Mouse (Mus musculus) CH12.LX (cell line): Measurements from ENCODE around the gene Utp11. TPM values are rescaled to one million over a fixed set of nuclear protein-coding genes. Genes with fewer than 3 reads are reported as not detected.

ENCODE experiments used
- DNase-seq: peaks from one replicate; pipeline ENCODE4 v3.0.0-alpha.2; 2013; ENCODE audit errors: extremely low read depth
- H3K27ac ChIP-seq: 2 replicates; pipeline ENCODE4 v1.5.1; 2012; ENCODE audit warnings: low read depth, mild to moderate bottlenecking, control low read depth, moderate library complexity; ENCODE audit not compliant: insufficient read depth
- H3K27me3 ChIP-seq: replicated peaks from 2 replicates; pipeline ENCODE3; 2012; ENCODE audit warnings: inconsistent platforms
- H3K36me3 ChIP-seq, 2 experiments: replicated peaks in 1 of 2; 2 replicates each; pipeline versions ENCODE3 to v1.6.1; 2012; ENCODE audit warnings: inconsistent platforms in 1 of 2, low read length in 1 of 2, mild to moderate bottlenecking in 1 of 2, mixed read lengths in 1 of 2, moderate library complexity in 1 of 2; ENCODE audit not compliant: control insufficient read depth in 1 of 2, insufficient read depth in 1 of 2
- H3K4me1 ChIP-seq, 2 experiments: 2 replicates each; pipeline ENCODE4 v1.6.1; 2012; ENCODE audit warnings: inconsistent platforms in 1 of 2, moderate library complexity in 1 of 2; ENCODE audit not compliant: insufficient read depth in 2 of 2, control insufficient read depth in 1 of 2
- H3K4me2 ChIP-seq: 2 replicates; pipeline ENCODE4 v1.6.1; 2012; ENCODE audit warnings: low read depth, mild to moderate bottlenecking, control low read depth; ENCODE audit not compliant: poor library complexity, insufficient read depth, severe bottlenecking
- H3K4me3 ChIP-seq, 3 experiments: fragments of 150-350 bp in 1 of 3; sonication (generic) in 1 of 3; replicated peaks in 1 of 3; 2 replicates each; pipeline versions ENCODE3 to v1.5.1; 2011 to 2012; ENCODE audit warnings: low read depth in 2 of 3, low read length in 2 of 3, mild to moderate bottlenecking in 2 of 3, moderate library complexity in 2 of 3, control low read depth in 1 of 3, improper control_type of control experiment in 1 of 3, inconsistent platforms in 1 of 3, mixed read lengths in 1 of 3; ENCODE audit not compliant: poor library complexity in 1 of 3
- H3K79me2 ChIP-seq: replicated peaks from 2 replicates; pipeline ENCODE4 v1.6.1; 2012; ENCODE audit warnings: mild to moderate bottlenecking, moderate library complexity; ENCODE audit not compliant: control insufficient read depth, poor library complexity, insufficient read depth, severe bottlenecking; ENCODE audit errors: extremely low read depth
- H3K9ac ChIP-seq: 2 replicates; pipeline ENCODE4 v1.6.1; 2012; ENCODE audit warnings: low read depth, mild to moderate bottlenecking, control low read depth, moderate library complexity; ENCODE audit not compliant: insufficient read depth
- H3K9me3 ChIP-seq: replicated peaks from 2 replicates; pipeline ENCODE3; 2012; ENCODE audit warnings: low read length, inconsistent platforms, mixed read lengths
- EP300 ChIP-seq: IDR thresholded peaks from 2 replicates; pipeline ENCODE4 v1.6.1; 2011; ENCODE audit warnings: low read length, improper control_type of control experiment
- ETS1 ChIP-seq: conservative IDR thresholded peaks from 2 replicates; pipeline ENCODE4 v1.6.1; 2012; ENCODE audit warnings: low read depth, mild to moderate bottlenecking, inconsistent platforms, low read length, improper control_type of control experiment, moderate library complexity
- GABPA ChIP-seq: IDR thresholded peaks from 2 replicates; pipeline ENCODE4 v1.6.1; 2012; ENCODE audit warnings: low read depth, low read length, improper control_type of control experiment, inconsistent platforms; ENCODE audit not compliant: insufficient replicate concordance
- IRF4 ChIP-seq: IDR thresholded peaks from 2 replicates; pipeline ENCODE4 v1.6.1; 2014; ENCODE audit warnings: low read depth, mild to moderate bottlenecking, inconsistent platforms, low read length, improper control_type of control experiment
- MYC ChIP-seq: IDR thresholded peaks from 2 replicates; pipeline ENCODE4 v1.6.1; 2011; ENCODE audit warnings: low read depth, mild to moderate bottlenecking, improper control_type of control experiment, low read length
- NELFE ChIP-seq: IDR thresholded peaks from 2 replicates; pipeline ENCODE4 v1.6.1; 2011; ENCODE audit warnings: low read depth, low read length, improper control_type of control experiment
- NRF1 ChIP-seq: IDR thresholded peaks from 2 replicates; pipeline ENCODE4 v1.6.1; 2014; ENCODE audit warnings: low read depth, mild to moderate bottlenecking, inconsistent platforms, low read length, improper control_type of control experiment, moderate library complexity
- POLR2AphosphoS2 ChIP-seq: IDR thresholded peaks from 2 replicates; pipeline ENCODE4 v1.6.1; 2011; ENCODE audit warnings: low read depth, low read length, improper control_type of control experiment
- RCOR1 ChIP-seq: conservative IDR thresholded peaks from 2 replicates; pipeline ENCODE4 v1.6.1; 2012; ENCODE audit warnings: low read depth, mild to moderate bottlenecking, inconsistent platforms, low read length, improper control_type of control experiment
- TBP ChIP-seq: conservative IDR thresholded peaks from 2 replicates; pipeline ENCODE4 v1.6.1; 2011; ENCODE audit warnings: low read depth, low read length, improper control_type of control experiment
- TCF12 ChIP-seq: IDR thresholded peaks from 2 replicates; pipeline ENCODE4 v1.6.1; 2014; ENCODE audit warnings: low read depth, mild to moderate bottlenecking, inconsistent platforms, low read length, improper control_type of control experiment
- UBTF ChIP-seq: IDR thresholded peaks from 2 replicates; pipeline ENCODE4 v1.6.1; 2012; ENCODE audit warnings: low read depth, mild to moderate bottlenecking, inconsistent platforms, low read length, improper control_type of control experiment, moderate library complexity
- ZKSCAN1 ChIP-seq: IDR thresholded peaks from 2 replicates; pipeline ENCODE4 v1.6.1; 2012; ENCODE audit warnings: low read depth, inconsistent platforms, low read length, improper control_type of control experiment, borderline replicate concordance
- ZNF384 ChIP-seq: IDR thresholded peaks from 2 replicates; pipeline ENCODE4 v1.6.1; 2012; ENCODE audit warnings: low read depth, low read length, improper control_type of control experiment, inconsistent platforms
- dilution Hi-C: fragments of 300-500 bp; cut with MboI; formaldehyde crosslinking; loops from 2 replicates; pipeline ENCODE4 v1.14.3; 2020; ENCODE audit warnings: low sequenced_read_pairs; ENCODE audit not compliant: extremely low pct_unique_long_range_greater_than_20kb, extremely low pct_ligation_motif_present
- in situ Hi-C: fragments of 300-500 bp; cut with MboI; formaldehyde crosslinking; loops from 3 replicates; pipeline ENCODE4 v1.14.3; 2019; ENCODE audit warnings: low sequenced_read_pairs, low pct_ligation_motif_present, low pct_unique_long_range_greater_than_20kb, mixed read lengths
- polyA plus RNA-seq: library from polyadenylated mRNA; unstranded; fragments of >175 nt; gene quantifications from 2 replicates; pipeline ENCODE4 v1.2.1, GENCODE M21; 2012; ENCODE audit warnings: low read depth; ENCODE audit not compliant: insufficient read length
- total RNA-seq, 2 experiments: library from RNA; depleted of rRNA; stranded (reverse); fragments of 300-350 nt in 1 of 2; fragments of >200 nt in 1 of 2; gene quantifications; 2 replicates each; pipeline ENCODE4 v1.2.3; 2012 to 2014

Utp11 gene
- total and polyA plus RNA-seq, 3 experiments: 52.7 to 102 (median 78.1) TPM

GRCm38 (mm10) chr4:124668078-124668477 lies 25.3 kb downstream of the Utp11 start:
- in situ Hi-C loops: no loop called here
- Histone ChIP-seq H3K27me3 (peaks cover 45% of the 10 kb centered on the region), H3K27ac (no peak overlapping the region), H3K4me2 (no peak overlapping the region), H3K36me3 (no peaks in the 10 kb centered on the region), H3K9me3 (no peaks in the 10 kb centered on the region), H3K9ac (no peak overlapping the region), H3K79me2 (no peaks in the 10 kb centered on the region), H3K4me3 (no peak overlapping the region), H3K4me1 (peaks cover 14 to 27% of the 10 kb centered on the region in 2 experiments)
- no peak for DNase-seq
- TF ChIP-seq GABPA (no peak), UBTF (no peak)
- dilution Hi-C loops: no loop called here

DNA sequence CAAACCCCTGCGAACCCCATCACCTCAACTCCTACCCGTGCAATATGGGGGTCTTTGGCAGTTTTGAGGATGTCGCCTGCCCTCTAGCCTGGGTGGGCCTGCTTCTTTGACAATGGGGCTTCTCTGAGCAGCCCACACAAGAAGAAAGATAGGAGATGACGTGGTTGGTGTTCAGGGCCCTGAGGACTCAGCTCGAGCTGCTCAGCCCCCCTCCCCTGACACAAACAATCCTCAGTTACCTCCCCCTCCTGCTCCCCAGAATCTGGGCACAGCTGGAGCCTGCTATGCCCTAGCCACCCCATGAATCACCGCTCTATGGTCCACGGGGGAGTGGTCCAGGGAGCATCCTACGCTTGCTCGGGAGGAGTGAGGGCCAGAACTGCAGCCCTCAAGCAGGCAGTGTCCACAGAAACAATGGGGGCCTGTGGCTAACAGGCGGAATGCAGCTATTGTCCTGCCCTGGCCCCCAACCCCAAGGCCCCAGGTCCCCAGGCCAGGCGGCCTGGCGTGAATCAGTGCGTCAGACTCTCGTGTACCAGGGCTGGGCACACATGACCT lies 25.8 kb downstream of the Utp11 start:
- TF ChIP-seq POLR2AphosphoS2 (no peak), EP300 (no peak), RCOR1 (no peak), ETS1 (no peak), ZKSCAN1 (no peak), TBP (no peak), IRF4 (no peak)
- TF ChIP-seq, all 38 proteins: peak for 0
- Histone ChIP-seq H3K27ac (no peak overlapping the region), H3K27me3 (peaks cover 50% of the 10 kb centered on the region), H3K4me1 (peaks cover 14 to 24% of the 10 kb centered on the region in 2 experiments), H3K9me3 (no peaks in the 10 kb centered on the region), H3K4me2 (no peak overlapping the region), H3K36me3 (no peaks in the 10 kb centered on the region), H3K4me3 (no peak overlapping the region), H3K79me2 (no peaks in the 10 kb centered on the region), H3K9ac (no peak overlapping the region)
- in situ Hi-C loops: no loop called here
- DNase-seq: no peak
- dilution Hi-C loops: no loop called here

DNA sequence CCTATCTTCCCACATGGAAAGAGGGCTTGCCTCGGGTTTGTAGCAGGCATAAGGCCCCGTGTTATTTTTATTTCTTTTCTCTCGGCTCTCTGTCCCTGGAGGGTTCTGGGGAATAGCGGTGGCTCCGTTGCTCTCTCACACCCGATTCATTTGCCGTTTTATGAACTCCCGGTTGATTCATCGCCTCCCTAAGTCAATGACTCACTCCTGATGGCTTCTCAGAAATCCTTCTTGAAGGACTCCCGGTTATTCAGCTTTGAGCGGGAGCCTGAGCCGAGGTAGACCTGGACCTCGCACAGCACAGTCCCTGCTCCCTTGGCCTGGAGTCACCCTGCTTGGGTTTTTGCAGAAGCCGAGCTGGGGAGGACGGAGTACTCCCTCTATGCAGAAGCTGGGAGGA lies 28.8 kb downstream of the Utp11 start:
- dilution Hi-C loops (no loop called here), in situ Hi-C loops (no loop called here)
- no peak for DNase-seq
- H3K9ac ChIP-seq: no peak overlapping the region
- H3K27me3 ChIP-seq: peaks cover 69% of the 10 kb centered on the region
- no peak overlapping the region for H3K27ac ChIP-seq
- no peaks in the 10 kb centered on the region for H3K36me3 ChIP-seq
- H3K4me2 ChIP-seq: no peak overlapping the region
- peaks cover 7% of the 10 kb centered on the region for H3K9me3 ChIP-seq
- no peak overlapping the region for H3K4me3 ChIP-seq
- no peaks in the 10 kb centered on the region for H3K4me1 ChIP-seq
- H3K79me2 ChIP-seq: no peaks in the 10 kb centered on the region
- no peak for TF ChIP-seq TCF12
- no peak for TF ChIP-seq MYC
- no peak for TF ChIP-seq POLR2AphosphoS2
- no peak for TF ChIP-seq NRF1
- TF ChIP-seq ZNF384: no peak
- TF ChIP-seq NELFE: no peak
- TF ChIP-seq, all 38 proteins: peak for 0
